Mouse (Mus musculus) bone marrow, adult 2 months (tissue): ENCODE measurements around the gene Ctnnbl1. TPM values are rescaled to one million over a fixed set of nuclear protein-coding genes. Genes with fewer than 3 reads are reported as not detected.

ENCODE experiments used
- H3K27ac ChIP-seq: fragments of 200-500 bp; 2 replicates; pipeline ENCODE4 v1.5.1; 2012; ENCODE audit warnings: low read depth, mild to moderate bottlenecking, control low read depth, inconsistent platforms, low read length; ENCODE audit not compliant: control insufficient read depth, poor library complexity, insufficient read depth
- H3K4me1 ChIP-seq: fragments of 200-500 bp; 2 replicates; pipeline ENCODE4 v1.6.1; 2011; ENCODE audit warnings: low read length; ENCODE audit not compliant: control insufficient read depth, insufficient read depth
- H3K4me3 ChIP-seq: fragments of 200-500 bp; replicated peaks from 2 replicates; pipeline ENCODE3; 2011; ENCODE audit warnings: mild to moderate bottlenecking, low read depth, low read length, control low read depth; ENCODE audit not compliant: control insufficient read depth
- CTCF ChIP-seq: fragments of 200-500 bp; IDR thresholded peaks from 2 replicates; pipeline ENCODE4 v1.5.1; 2011; ENCODE audit warnings: low read length, control low read depth; ENCODE audit not compliant: control insufficient read depth, insufficient read depth
- POLR2A ChIP-seq: fragments of 200-500 bp; IDR thresholded peaks from 2 replicates; pipeline ENCODE4 v1.6.1; 2011; ENCODE audit warnings: low read depth, mild to moderate bottlenecking, control low read depth, low read length, borderline replicate concordance; ENCODE audit not compliant: control insufficient read depth
- WGBS: fragments of 180-500 bp; shearing (Covaris S2); methylation state at CpG from one replicate; pipeline ENCODE4 v1.1.7; 2018; 5-methylcytosine and 5-hydroxymethylcytosine counted together
- polyA plus RNA-seq: library from polyadenylated mRNA; stranded (reverse); fragments of >200 nt; gene quantifications from 2 replicates; pipeline ENCODE4 v1.2.4, GENCODE M21; 2011; ENCODE audit warnings: low replicate concordance; ENCODE audit not compliant: missing spikeins, insufficient read depth, insufficient read length

Ctnnbl1 gene
- polyA plus RNA-seq, 1 experiment, result 17.4 TPM

- Histone ChIP-seq H3K4me1 (no peaks in the 10 kb centered on the region), H3K27ac (no peak overlapping the region), H3K4me3 (no peak overlapping the region)
- TF ChIP-seq POLR2A (no peak), CTCF (no peak)
- WGBS, result 54% methylated on average over 28 of the region's 28 CpGs
These were observed 32.0 kb upstream of the Ctnnbl1 start for GRCm38 (mm10) chr2:157704991-157705776.

GRCm38 (mm10) chr2:157705777-157706158 lies 31.4 kb upstream of the Ctnnbl1 start:
- Histone ChIP-seq H3K27ac (no peak overlapping the region), H3K4me1 (no peaks in the 10 kb centered on the region), H3K4me3 (no peak overlapping the region)
- WGBS, result 72% methylated on average over 8 of the region's 8 CpGs
- TF ChIP-seq POLR2A (no peak), CTCF (no peak)

GRCm38 (mm10) chr2:157707191-157707923 lies 29.8 kb upstream of the Ctnnbl1 start:
- 61% methylated on average over 11 of the region's 11 CpGs for WGBS
- no peak overlapping the region for H3K27ac ChIP-seq
- no peak overlapping the region for H3K4me3 ChIP-seq
- H3K4me1 ChIP-seq, result no peaks in the 10 kb centered on the region
- TF ChIP-seq POLR2A (no peak), CTCF (no peak)

GRCm38 (mm10) chr2:157712677-157713076 lies 24.5 kb upstream of the Ctnnbl1 start:
- H3K4me1 ChIP-seq, result no peaks in the 10 kb centered on the region
- 72% methylated on average over 6 of the region's 6 CpGs for WGBS
- TF ChIP-seq CTCF (no peak), POLR2A (no peak)

GRCm38 (mm10) chr2:157715586-157716191 lies 21.5 kb upstream of the Ctnnbl1 start:
- TF ChIP-seq CTCF (no peak), POLR2A (no peak)
- H3K4me1 ChIP-seq, result no peaks in the 10 kb centered on the region
- H3K4me3 ChIP-seq, result no peak overlapping the region
- H3K27ac ChIP-seq, result no peak overlapping the region
- 26% methylated on average over 12 of the region's 12 CpGs for WGBS

More at GRCm38 (mm10) chr2:157712677-157713076, 24.5 kb upstream of the Ctnnbl1 start:
- Histone ChIP-seq H3K27ac (no peak overlapping the region), H3K4me3 (no peak overlapping the region)

GRCm38 (mm10) chr2:157718441-157718840 lies 18.8 kb upstream of the Ctnnbl1 start:
- no peaks in the 10 kb centered on the region for H3K4me1 ChIP-seq
- WGBS, result 57% methylated on average over 4 of the region's 4 CpGs
- no peak overlapping the region for H3K27ac ChIP-seq
- H3K4me3 ChIP-seq, result no peak overlapping the region
- no peak for TF ChIP-seq CTCF

- Histone ChIP-seq H3K27ac (no peak overlapping the region), H3K4me1 (no peaks in the 10 kb centered on the region), H3K4me3 (no peak overlapping the region)
- TF ChIP-seq CTCF, result no peak
- no peak for TF ChIP-seq POLR2A
- WGBS, result 68% methylated on average over 8 of the region's 8 CpGs
These were observed 13.2 kb upstream of the Ctnnbl1 start for GRCm38 (mm10) chr2:157723883-157724573.

GRCm38 (mm10) chr2:157724574-157724914 lies 12.7 kb upstream of the Ctnnbl1 start:
- Histone ChIP-seq H3K4me3 (no peak overlapping the region), H3K27ac (no peak overlapping the region), H3K4me1 (no peaks in the 10 kb centered on the region)
- TF ChIP-seq POLR2A (no peak), CTCF (no peak)
- WGBS, result 38% methylated on average over 5 of the region's 5 CpGs
